Comparison of ENCODE assay signal across 12 mouse cellular contexts in the genomic region with DNA sequence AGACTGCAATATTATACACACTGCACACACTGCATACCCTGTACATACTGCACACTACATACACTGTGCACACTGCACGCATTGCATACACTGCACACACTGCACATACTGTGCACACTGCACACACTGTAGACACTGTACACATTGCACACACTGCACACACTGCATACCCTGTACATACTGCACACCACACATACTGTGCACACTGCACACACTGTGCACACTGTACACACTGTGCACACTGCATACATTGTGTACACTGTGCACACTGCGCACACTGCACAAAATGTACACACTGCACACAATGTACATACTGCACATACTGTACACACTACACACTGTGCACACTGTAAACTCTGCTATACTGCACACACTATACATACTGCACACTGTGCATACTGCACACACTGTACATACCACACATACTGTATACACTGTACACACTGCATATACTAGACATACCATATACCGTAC.
A peak's percentile ranks its signal among the peaks of the same experiment; 100 is the strongest.
DNase-seq lines count a peak whose midpoint lies in the region; ATAC-seq lines count a peak whose summit lies in the region.
"Had no signal": no experiment of that assay in that cellular context is flagged by ENCODE, and none has a peak within 500 bp of the region (broad histone marks: within the 10 kb centered on the region; RNA-seq: fewer than 3 reads in every experiment).

No protein-coding gene starts in this region.

- H3K27me3 ChIP-seq in lung, embryonic 15.5 days: no peaks in the 10 kb centered on the region
- H3K27me3 ChIP-seq in forebrain, embryonic 15.5 days: no peaks in the 10 kb centered on the region
- H3K27me3 ChIP-seq in hindbrain, embryonic 16.5 days (replicated peaks; ENCODE audit: control insufficient read depth, insufficient read depth, low read length): no peaks in the 10 kb centered on the region

- no peak overlapping the region for H3K4me3 ChIP-seq in lung, embryonic 15.5 days
- H3K4me3 ChIP-seq in forebrain, embryonic 15.5 days: no peak overlapping the region
- no peak overlapping the region for H3K4me3 ChIP-seq in hindbrain, embryonic 16.5 days (ENCODE audit: low read length)
- H3K4me3 ChIP-seq: erythroblast, embryonic 14.5 days had no signal

- H3K27ac ChIP-seq in lung, embryonic 15.5 days: no peak overlapping the region
- no peak overlapping the region for H3K27ac ChIP-seq in forebrain, embryonic 15.5 days (replicated peaks)
- no peak overlapping the region for H3K27ac ChIP-seq in hindbrain, embryonic 16.5 days (ENCODE audit: low read depth, low read length)

- peak; percentile 42 for ATAC-seq in lung, embryonic 15.5 days (ENCODE audit: borderline replicate concordance, extremely low read depth, low FRiP score, low TSS enrichment)
- peak; percentile 76 for ATAC-seq in forebrain, embryonic 15.5 days (replicated peaks)
- ATAC-seq in hindbrain, embryonic 16.5 days: peak; percentile 54
- peak; percentile 40; the same call in 1 of the 2 replicates for ATAC-seq in monocyte, adult 5-6 weeks (replicated peaks; ENCODE audit: insufficient number of reproducible peaks, low FRiP score, low TSS enrichment, poor library complexity, severe bottlenecking)
- no peak for ATAC-seq in frontal cortex, adult (ENCODE audit: low TSS enrichment)

- no peaks in the 10 kb centered on the region for H3K36me3 ChIP-seq in lung, embryonic 15.5 days
- H3K36me3 ChIP-seq in forebrain, embryonic 15.5 days: no peaks in the 10 kb centered on the region
- H3K36me3 ChIP-seq in hindbrain, embryonic 16.5 days (ENCODE audit: control insufficient read depth, insufficient read depth, low read length): no peaks in the 10 kb centered on the region

- H3K4me2 ChIP-seq in lung, embryonic 15.5 days: no peak overlapping the region
- H3K4me2 ChIP-seq in forebrain, embryonic 15.5 days (replicated peaks): no peak overlapping the region
- no peak overlapping the region for H3K4me2 ChIP-seq in hindbrain, embryonic 16.5 days (ENCODE audit: low read length)

- WGBS in lung, embryonic 15.5 days: 91% methylated on average over 3 of the region's 3 CpGs
- 95% methylated on average over 3 of the region's 3 CpGs for WGBS in forebrain, embryonic 15.5 days
- 98% methylated on average over 3 of the region's 3 CpGs for WGBS in hindbrain, embryonic 16.5 days

- H3K9me3 ChIP-seq in lung, embryonic 15.5 days: no peaks in the 10 kb centered on the region
- no peaks in the 10 kb centered on the region for H3K9me3 ChIP-seq in forebrain, embryonic 15.5 days
- H3K9me3 ChIP-seq in hindbrain, embryonic 16.5 days (ENCODE audit: control insufficient read depth, low read length): no peaks in the 10 kb centered on the region

- H3K9ac ChIP-seq in lung, embryonic 15.5 days: no peak overlapping the region
- H3K9ac ChIP-seq in forebrain, embryonic 15.5 days (replicated peaks): no peak overlapping the region
- no peak overlapping the region for H3K9ac ChIP-seq in hindbrain, embryonic 16.5 days (ENCODE audit: low read depth, low read length)

- no peak for DNase-seq in lung, postnatal 36 days
- no peak for DNase-seq in embryo, embryonic 9.5 days (ENCODE audit: extremely low spot score)
- DNase-seq: cerebellum, postnatal 14 days; gastrocnemius, postnatal 36 days; kidney, adult 11 months; layer of hippocampus, adult 9-11 months had no signal

- H3K4me1 ChIP-seq in lung, embryonic 15.5 days: no peaks in the 10 kb centered on the region
- H3K4me1 ChIP-seq in forebrain, embryonic 15.5 days: 0 out of 2 replicates have a peak, but pooled peaks cover 9% of the 10 kb centered on the region
- H3K4me1 ChIP-seq in hindbrain, embryonic 16.5 days (ENCODE audit: control insufficient read depth, insufficient read depth, low read depth, low read length): no peaks in the 10 kb centered on the region
